Mouse (Mus musculus) liver, embryonic 11.5 days (tissue): ENCODE measurements around the gene Setmar. TPM values are rescaled to one million over a fixed set of nuclear protein-coding genes. Genes with fewer than 3 reads are reported as not detected.

Experiments
- polyA plus RNA-seq: library from polyadenylated mRNA; unstranded; fragments of >200 nt; fragmentation: Nextera tagmentation; extraction: Ambion mirVana; gene quantifications from 2 replicates; pipeline ENCODE4 v1.2.1, GENCODE M21; 2014

Setmar gene
- polyA plus RNA-seq, 1 experiment from 2014 or later: 5.3 TPM

Other genes with a start within 250 kb of the Setmar start
- gene Sumf1, start 120.5 kb downstream of the Setmar start, polyA plus RNA-seq: 16.2 and 17.6 TPM in 2 replicates
- gene Itpr1, start 148.1 kb downstream of the Setmar start, polyA plus RNA-seq: 6.9 and 8.3 TPM in 2 replicates